Mouse (Mus musculus) brain, embryonic 14.5 days (tissue): ENCODE measurements at regions not wholly inside any gene's neighbourhood (a gene's known extent, or its start where the extent isn't known, plus 50 kb on each side); places are given as distances from the start of the nearest gene placed in this dataset.

Experiments used
- CTCF ChIP-seq: fragments of 200-500 bp; IDR thresholded peaks from 2 replicates; pipeline ENCODE4 v1.5.1; 2012; ENCODE audit warnings: inconsistent platforms, mild to moderate bottlenecking, moderate library complexity, borderline replicate concordance; ENCODE audit not compliant: insufficient read depth, insufficient read length; ENCODE audit errors: extremely low read depth
- POLR2A ChIP-seq: fragments of 200-500 bp; IDR thresholded peaks from 2 replicates; pipeline ENCODE4 v1.6.1; 2012; ENCODE audit warnings: mild to moderate bottlenecking, inconsistent platforms, borderline replicate concordance; ENCODE audit not compliant: poor library complexity, insufficient read depth, insufficient read length, severe bottlenecking; ENCODE audit errors: extremely low read depth

- TF ChIP-seq POLR2A = no peak
- TF ChIP-seq CTCF = no peak
Measured at GRCm38 (mm10) chr1:145847047-145847446, 647.5 kb upstream of the Brinp3 start.
